Mouse (Mus musculus) heart, adult 11 months (tissue): ENCODE measurements around the gene Iqcj.

Experiments used
- DNase-seq: peaks from one replicate; pipeline ENCODE4 v3.0.0; 2022

Iqcj gene

DNA sequence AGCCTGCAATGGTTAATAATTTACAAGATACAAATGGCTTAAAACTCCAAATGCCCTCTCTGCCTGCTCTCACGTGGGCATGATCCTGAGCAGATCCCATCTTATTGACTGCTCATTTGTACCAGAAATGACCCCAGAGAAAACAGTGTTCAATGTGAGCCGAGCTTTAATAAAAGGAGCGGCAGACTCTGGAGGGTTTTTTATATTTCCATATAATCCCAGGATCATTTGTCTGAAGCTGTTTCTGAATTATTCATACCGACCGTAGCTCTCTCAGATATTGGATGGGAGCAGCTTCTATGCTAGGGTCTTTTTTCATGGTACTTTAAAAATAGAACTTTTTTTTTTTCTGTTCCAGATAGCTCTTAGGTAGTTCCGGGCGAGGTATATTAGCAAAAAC lies 67.7 kb downstream of the Iqcj start:
- no peak for DNase-seq

DNA sequence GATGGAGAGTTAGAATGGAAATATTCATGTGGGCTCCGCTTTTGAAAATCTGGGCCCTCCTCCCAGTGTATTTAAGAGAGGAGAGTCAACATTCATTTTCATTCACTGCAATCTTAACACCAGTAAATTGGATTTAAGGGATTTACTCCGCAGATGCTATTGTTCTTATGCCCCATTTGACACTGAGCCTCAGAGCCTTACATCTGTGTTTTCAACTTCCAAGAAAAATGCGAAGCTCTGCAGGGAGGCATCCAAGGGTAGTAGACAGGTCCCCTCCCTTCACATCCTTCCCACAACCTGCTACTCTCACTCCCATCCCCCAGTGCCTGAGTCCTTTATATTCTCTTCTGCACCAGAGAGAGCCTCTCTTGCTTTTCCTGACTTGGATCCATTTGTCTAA lies 68.1 kb downstream of the Iqcj start:
- no peak for DNase-seq

DNA sequence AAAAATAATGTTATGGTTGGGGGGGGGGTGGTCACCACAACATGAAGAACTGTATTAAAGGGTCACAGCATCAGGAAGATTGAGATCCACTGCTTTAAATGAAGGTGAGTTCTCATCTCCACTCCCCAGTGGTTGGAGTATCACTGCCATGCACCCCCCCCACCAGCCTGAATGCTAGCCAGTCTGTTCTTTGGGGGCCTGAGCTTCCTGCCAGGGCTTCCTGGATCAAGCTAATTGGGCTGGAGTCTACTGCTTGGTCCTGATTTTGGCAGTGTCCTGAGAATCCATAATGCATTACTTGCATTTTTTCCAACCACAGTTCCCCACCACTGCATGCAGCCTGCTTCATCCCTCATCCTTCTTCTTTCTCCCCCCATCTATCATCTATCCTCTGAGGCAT lies 68.7 kb downstream of the Iqcj start:
- DNase-seq, result no peak

DNA sequence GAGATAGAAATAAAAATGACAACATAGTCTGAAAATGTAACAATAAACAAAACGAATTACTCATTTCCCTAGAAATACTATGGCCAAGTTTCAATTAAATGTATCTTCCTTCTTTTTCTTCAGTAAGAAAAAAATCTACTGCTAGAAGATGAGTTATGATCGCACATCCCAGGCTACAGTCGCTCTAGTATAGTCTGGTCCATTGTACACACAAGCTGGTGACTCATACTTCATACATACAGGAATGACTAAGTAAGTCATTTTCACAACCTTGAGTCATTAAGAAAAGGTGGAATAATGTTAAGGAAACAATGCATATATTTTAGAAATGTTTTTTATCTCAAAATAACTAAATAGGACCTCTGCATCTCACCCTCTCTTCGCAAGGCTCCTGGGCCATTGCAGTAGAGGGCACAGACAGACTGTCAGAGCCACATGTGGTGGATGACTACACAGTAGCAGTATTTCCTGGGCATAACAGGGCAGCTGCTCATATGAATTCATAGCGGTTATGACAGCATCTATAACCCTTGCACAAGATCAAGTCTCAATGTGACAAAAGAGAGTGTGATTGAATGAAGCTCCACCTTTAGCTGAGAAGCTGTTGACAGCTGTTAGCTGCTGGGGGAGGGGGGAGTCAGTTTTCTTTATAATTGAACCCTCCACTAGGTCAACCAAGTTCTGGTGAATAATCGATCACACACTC lies 70.1 kb downstream of the Iqcj start:
- DNase-seq, result no peak

DNA sequence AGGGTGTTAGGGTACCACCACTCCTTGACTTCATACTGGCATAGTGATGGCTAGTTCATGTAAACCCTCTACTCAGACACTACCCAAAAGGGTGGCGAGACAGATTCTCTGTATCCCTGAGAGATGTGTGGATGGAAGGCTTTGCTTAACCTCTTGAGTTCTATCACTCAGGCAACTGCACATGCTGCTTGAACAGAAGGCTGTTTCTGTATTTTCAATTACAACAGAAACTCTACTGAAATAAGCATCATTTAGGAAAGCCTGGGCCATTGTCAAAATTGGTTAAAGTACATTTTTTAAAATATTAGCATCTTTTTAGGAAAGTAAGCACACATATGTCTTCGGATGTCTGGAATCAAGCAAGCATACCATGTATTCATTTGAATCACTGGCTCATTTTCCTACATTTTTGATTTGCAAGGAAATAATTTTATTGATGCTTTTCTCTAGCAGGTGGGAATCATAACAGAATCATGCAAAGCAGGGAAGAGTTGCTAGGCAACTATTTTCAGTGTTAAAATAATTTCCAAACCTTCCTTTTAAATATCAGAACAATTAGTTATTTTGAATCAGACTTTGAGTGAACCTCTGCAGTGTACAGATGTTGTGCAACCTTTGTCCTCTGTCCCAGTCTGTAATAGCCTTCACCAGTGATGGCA lies 82.4 kb downstream of the Iqcj start:
- DNase-seq, result no peak

DNA sequence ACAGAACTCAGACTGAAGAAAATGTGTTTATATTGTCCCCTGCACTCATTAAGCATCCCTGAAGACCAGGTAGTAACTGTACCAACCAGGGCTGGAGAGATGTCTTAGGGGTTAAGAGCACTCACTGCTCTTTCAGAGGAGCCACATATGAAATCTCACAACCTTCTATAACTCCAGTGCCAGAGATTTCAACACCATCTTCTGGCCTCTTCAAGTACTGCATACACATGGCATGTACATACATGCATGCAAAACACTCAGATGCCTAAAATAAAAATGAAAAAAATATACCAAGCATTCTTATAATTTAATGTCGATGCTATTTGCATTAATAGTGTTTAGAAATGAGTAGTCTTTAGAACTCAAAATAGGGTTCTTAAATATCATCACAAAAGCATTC lies 88.0 kb downstream of the Iqcj start:
- DNase-seq, result no peak

DNA sequence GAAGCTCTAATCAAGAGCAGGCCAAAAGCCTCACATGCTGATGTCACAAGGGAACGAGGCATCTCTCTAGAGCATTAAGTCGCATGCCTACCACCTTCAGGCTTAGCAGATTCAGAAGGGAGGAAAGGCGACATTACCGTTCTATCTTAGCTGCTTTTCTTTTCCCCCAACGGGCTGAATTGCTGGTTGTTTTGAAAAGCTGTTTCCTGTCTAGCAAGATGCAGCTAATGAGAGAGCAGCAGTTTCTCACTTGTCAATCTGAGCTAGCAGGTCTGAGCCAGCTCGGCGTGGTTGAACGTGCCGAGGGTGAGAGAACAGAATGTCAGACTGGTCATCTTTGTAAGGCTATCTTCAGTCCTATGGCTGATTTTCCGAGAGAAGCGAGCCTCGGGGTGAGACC lies 91.3 kb downstream of the Iqcj start:
- DNase-seq, result no peak

DNA sequence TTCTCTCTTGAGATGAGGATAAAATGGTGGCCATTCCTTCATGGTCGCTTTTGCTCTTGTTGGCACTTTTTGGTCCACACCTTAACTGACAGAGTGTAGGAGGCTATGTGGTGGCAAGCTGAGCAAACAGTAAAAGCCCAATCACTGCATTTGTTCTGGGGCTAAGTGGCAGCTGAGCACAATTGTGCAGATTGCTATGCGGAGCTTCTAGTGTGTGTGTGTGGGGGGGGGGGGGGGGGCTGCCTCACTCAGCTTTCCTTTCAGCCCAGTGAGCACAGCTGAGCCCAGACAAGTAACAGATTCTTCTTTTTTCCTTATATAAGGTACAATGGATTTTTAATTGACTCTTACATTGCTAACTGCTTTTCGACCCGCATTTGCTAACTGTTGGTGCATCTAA lies 110.4 kb downstream of the Iqcj start:
- DNase-seq, result no peak

DNA sequence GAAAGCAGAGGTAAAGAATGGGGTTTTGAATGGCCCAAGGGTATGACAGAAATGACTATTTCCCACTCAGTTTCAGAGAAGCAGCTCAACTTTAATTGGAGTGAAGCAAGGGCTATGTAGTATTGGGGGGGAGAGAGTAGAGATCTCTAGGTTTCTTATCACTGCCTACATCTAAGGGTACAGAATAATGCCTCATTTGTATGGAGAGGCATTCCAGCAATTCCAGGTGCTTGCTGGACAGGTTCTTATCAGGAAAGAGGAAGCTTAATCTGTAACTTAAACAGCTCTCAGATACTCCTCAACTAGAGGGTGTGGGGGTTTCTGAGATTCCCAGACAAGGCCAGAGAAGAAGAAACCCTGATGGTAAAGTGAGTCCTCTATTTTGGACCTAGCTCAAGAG lies 120.3 kb downstream of the Iqcj start:
- DNase-seq, result no peak

DNA sequence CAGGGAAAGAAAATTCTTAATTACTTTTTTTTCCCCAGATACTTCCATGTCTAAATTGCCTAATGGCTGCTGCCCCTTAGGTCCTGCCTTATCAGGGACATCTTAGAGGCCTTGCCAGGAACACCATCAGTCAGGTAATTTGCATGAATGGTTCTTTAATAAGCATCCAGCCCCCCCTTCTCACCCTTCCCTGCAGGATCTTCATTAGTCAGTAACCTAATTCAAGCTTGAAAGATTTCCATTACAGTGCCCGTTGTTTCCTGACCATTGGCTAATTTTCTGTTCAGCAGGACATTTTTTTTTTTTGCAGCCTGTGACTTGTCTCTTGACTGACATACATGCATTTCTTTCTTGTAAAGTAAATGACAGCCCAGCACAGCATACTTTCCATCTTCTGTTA lies 123.8 kb downstream of the Iqcj start:
- no peak for DNase-seq

DNA sequence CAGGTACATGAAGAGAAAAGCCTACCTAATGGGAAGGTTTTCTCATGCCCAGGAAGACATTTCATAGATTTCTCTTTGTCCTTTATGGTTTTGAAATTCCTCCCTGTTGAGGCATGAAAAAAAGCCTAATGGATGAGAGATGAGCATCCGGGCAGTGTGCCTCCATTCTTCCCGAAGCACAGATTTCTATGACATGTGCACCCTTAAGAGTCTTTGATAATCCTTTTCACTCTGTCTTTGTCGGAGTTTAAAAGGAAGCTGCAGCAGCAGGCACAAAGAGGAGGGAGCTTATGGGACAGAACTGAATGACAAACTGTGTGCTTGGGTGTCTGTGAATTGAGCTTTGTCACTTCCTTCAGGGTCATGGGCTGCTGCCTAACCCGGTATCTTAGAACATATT lies 127.4 kb downstream of the Iqcj start:
- no peak for DNase-seq

DNA sequence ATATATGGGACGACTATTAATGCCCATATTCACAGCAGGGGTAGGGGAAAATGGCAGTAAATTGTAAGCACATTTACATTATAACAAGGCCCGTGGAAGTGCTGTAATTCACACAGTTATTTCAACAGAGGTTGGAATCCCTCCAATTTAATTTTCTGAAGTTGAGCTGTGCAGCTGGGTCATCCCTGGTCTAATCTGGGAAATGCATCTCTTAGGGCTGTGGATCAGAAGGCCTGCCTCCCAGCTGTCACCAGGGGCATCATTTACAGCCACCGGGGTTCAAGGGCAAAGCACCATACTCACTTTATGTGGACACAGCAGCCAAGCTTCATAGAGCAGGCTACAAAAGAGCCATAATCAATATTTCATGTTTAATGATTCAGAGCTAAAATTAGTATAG lies 144.1 kb downstream of the Iqcj start:
- DNase-seq, result no peak

DNA sequence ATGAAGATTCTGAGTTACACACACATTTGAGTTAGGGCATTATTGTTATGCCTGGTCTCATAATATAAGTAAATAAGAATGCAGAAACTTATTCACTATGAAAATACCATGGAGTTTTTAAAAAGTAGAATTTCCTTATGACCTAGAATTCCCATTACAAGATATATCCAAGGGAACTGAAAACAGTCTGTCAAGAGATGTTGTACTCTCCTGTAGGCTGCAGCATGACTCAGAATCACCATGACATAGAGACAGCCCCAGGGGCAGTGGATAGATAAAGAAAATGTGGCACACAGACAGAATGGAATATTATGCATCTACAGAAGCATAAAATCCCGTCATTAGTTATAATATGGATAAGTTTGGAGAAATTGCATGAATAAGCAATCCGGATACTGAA lies 150.9 kb downstream of the Iqcj start:
- DNase-seq, result no peak

DNA sequence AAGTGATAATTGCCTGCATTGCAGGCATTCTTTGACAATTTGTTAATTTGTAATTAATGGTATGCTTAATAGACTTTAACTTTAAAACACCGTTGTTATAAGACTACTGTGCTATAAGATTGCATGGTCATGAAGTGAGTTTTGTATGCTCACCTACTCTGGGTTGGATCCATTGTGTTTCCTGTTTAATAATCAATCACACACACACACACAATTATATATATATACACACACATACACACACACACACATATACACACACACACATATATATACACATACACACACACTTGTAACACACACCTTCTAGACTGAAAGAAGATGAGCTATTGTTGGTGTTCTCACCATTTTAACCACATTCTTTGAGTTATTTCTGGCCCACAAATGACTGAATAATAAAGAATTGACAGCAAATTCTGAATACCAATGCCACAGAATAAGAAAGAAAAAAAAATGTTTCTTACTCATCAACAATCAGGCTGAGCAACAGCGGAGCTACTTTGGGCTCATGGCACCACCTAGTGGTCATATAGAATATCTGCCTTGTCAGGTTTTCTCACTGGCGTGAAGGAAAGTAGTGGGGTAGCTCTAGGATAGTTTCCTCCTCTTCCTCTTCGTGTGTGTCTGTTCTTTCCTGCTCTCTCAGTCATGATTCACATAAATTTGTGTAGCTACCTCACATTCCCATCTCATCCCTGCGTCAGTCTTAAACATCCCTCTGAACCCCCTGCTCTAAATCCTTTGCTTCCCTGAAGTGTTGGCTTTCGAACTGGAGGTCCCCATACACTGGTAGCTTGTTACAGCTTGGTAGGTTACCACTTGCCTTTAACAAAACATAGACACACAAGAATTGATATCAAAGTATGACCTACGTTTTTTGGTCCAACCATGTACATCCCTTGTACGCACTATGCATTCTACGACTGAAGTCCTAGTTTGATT lies 153.7 kb downstream of the Iqcj start:
- DNase-seq, result no peak

DNA sequence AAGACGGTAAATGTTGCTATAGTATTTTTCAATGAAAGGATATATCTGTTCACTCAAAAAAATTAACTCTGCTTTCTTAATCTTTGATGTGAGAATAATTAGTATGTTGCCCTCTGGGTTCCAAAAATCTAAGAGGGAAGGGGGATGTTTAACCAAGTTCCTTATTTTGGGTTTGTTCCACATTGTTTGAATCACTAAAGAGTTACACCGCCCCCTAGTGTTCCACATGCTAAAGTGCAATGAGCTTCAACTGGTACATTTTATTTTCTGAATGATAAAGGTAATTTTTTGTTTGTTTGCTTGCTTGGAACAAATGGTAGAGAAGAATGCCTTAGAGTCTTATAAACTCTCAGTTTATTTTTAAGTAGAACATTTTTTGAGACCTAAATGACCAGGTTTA lies 161.5 kb downstream of the Iqcj start:
- no peak for DNase-seq

DNA sequence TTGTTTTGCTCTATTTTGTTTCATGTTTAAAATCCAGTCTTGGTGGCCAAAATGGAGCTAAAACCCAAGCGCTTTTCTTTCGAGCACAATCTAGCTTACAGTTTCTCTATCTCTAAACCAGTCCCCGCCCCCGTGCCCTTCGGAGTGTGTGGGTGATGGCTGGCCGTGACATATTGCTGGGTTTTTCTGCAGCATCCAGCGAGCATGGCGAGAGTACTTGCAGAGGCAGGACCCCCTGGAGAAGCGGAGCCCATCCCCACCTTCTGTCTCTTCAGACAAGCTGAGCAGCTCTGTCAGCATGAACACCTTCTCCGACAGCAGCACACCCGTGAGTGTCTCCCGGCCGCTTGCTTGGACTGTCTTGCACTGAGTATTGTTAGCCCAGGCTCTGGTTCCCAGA lies 163.1 kb downstream of the Iqcj start:
- no peak for DNase-seq

DNA sequence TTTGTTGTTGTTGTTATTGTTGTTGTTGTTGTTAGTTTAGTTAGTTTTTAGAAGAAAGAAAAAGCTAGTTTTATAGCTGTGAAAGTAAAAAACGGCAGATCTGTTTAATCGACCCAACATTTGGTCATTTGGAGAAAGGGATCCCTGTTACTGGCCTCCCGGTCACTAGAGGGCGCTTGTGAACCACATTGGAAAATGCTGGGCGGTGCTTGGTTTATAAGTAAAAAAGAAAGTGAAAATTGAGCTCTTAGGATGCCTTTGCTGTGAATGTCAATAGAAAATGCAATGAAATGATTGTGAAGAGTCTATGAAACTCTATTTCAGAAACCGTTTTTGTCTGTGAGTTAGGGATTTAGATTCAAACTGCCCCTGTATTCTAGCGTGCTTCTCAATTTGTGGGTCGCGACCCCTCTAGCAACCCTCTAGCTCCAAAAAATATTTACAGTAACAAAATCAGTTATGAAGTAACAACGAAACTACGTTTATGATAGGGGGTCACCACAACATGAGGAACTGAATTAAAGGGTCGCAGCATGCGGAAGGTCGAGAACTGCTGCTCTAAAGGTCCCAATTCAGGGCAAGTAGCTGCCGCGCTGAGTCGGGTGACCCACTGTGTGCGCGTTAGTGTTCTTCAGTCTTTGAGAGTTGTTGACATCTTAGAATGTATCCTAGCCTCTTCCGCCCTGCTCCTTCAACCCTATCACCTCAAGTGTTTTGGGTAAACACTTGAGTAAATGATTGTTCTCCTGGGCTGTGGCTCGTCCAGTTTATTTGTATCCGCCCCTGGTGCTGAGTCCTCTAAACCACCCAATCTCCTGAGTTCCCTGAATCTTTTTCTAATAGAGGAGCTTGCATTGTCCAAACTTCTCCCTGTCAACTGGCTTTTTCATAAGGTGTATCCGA lies 164.6 kb downstream of the Iqcj start:
- DNase-seq, result no peak

DNA sequence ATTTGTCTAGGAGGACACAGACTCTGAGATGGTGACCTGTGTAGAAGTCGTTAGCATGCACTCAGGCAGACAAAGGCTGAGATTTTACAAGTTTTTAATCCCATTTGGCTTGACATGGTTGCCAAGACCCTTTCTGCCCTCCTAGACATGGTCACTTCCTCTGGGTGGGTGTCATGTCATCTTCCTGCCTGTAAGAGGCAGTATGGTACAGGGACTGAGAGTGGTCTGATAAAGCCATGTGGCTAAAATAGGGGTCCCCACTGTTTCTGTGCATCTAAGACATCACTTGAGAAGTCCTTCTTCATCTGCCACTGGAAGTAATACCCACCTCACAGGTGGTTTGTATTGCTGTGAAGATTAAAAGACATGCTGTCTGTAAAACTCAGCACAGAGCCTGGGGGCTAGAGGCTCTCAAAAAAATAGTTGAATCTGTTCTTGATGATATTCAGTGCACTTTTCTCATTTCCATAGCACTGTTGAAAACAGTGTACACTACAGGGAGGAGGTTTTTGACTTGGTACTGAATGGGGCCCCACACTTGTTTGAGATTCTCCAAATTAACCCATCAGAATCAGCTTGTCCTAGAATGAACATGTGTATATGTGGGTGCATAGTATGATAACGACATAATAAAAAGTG lies 167.3 kb downstream of the Iqcj start:
- no peak for DNase-seq

DNA sequence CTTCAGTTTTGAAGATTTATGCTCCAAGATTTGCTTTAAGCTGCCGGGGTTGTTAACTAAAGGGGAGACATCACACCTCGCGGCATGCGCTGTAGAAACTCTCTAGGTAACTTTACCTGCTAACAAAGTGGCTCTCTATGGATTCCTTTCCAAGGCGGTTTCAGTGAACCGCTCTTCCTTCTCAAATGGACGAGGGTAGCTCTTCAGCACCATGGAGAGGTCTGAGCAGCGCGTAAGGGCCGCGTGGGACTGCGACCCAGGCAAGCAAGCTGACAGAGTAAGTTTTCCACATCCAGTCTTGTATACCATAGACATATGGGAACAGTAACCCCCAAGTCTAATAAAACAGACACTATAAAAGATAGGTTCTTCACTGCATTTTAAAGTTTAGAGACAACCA lies 172.7 kb downstream of the Iqcj start, which contains the start of gene Schip1:
Schip1 (plus strand) TSS at position 72 of the 400 bp plus-strand sequence.
- DNase-seq, result no peak

DNA sequence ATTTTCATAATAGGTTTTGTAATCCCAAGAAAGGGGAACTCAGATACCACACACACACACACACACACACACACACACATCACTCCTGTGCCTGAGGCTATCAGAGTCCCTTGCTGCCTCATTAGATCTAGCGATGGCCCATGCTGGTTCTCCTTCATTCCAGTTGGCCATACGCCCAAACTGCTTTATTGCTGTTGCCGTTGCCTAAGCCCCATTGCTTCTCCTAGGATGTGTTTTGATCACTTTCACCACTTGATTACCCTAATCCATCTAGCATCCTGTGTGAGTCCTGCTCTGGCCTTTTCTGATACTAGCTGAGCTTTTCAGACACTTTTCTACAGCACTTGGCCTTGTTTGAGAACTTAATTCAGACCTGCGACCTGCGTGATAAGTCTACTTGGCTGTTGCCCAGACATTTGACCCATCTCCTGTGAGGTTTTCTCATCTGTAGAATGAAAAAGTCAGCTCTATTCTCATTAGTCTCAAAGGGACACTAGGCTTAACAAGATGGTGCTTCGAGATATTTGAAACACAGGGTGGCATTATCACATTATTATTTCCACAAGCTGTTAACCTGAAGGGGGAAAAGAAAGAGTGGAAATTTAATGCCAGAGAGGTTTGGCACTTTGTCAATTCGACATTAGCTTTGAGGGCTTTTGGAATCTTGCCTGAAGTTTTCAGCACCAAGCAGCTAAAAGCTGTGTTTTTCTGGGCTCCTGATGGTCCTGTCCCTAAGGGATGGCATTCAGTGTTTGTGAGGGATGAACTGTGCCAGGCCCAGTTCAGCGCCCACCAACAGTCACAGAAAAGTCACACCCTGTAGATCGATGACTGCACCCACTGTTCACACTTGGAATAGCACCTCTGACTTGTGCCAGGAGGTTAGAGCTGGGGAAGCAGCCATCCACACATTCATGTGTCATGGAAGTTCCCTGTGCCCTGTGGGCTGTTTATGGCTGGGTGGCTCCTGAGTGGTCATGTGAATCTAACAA lies 179.7 kb downstream of the Iqcj start:
- DNase-seq, result no peak

DNA sequence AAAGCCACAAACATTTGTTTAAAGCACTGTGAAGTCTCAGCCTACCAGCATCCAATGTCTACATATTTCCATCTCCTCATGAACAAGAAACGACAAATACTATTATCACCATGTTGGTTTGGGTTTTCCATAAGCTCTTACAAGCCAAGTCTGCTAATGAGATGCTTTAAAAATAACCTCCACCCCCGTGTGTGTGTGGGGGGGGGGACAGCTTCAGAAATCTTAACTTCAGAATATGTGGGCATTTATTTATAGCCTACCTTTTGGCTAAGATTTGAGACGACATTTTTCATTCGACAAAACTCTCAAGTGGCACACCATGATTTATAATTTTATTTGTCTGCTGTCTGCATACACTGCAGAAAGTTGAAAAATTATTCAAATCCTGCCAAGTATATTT lies 185.4 kb downstream of the Iqcj start:
- DNase-seq, result no peak
